Mouse (Mus musculus) frontal cortex, postnatal 36 days (tissue): ENCODE measurements around the gene Anln.

Experiments used
- DNase-seq, 2 experiments: peaks; one replicate each; pipeline ENCODE4 v3.0.0; 2022; ENCODE audit warnings: low spot score in 2 of 2

The Anln gene

GRCm38 (mm10) chr9:22402001-22402400 is 13.0 kb upstream of the Anln start:
- DNase-seq = no peak

- no peak for DNase-seq
Observed at GRCm38 (mm10) chr9:22399021-22399420, 10.0 kb upstream of the Anln start.

GRCm38 (mm10) chr9:22394725-22395124 is 5.7 kb upstream of the Anln start:
- DNase-seq = no peak

- DNase-seq = no peak
Observed at GRCm38 (mm10) chr9:22390390-22390789, 1.4 kb upstream of the Anln start.

- no peak for DNase-seq
Observed at GRCm38 (mm10) chr9:22389736-22390245, 803 bp upstream of the Anln start.

DNA sequence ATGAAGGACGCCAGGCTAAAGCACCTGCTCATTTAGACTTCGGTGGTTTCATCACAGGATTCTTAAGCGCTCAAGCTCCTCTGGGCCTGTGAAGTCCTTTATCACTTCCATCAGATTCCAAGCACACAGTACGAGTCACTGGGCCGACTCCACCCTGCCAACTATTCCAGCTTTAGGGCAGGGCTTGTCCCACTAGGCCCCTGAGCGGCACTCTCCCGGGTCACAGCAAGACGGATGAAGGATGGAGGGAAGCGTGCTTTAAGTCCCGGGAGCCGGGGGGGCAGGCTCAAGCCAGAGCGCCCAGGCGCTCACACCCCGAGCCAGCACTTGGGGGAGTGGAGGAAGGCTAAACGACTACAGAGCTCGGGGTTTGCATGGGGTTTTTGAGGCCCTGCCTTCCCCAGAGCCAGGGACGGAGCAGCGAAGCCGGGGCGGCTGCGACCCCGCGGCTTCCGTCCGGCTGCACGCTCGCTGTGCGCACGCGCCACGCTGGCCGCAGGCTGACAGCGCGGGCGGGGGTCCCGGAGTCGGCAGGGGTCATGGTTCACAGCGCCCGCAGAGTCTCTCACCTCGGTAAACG is 497 bp downstream of the Anln start:
- DNase-seq = no peak

- DNase-seq = no peak
Observed at GRCm38 (mm10) chr9:22387901-22388300, 1.1 kb downstream of the Anln start.

GRCm38 (mm10) chr9:22385890-22386289 is 3.1 kb downstream of the Anln start:
- no peak for DNase-seq

- DNase-seq = peak; percentile 3 to 13
Observed at GRCm38 (mm10) chr9:22376086-22376485, 12.9 kb downstream of the Anln start.

DNA sequence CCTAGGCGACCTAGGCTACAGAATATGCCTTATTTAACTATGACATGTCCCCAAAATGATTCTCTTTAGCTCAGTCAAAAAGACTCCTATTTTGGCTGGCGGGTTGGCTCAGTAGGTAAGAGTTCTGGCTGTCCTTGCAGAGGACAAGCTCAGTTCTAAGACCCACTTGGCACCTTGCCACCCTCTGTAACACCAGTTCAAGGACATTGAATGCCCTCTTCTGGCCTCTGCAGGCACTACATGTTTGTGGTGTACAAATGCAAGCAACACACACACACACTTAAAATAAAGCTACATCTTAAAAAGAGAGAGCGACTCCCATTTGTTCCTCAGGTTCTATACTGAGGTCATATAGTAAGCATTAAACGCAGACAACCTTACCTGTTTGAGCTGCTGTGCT is 16.2 kb downstream of the Anln start:
- DNase-seq = no peak

- peak; percentile 3 to 8 for DNase-seq
Observed at GRCm38 (mm10) chr9:22368030-22368429, 21.0 kb downstream of the Anln start.

- DNase-seq = peak in 1 of 2 experiments; percentile 2
Observed at GRCm38 (mm10) chr9:22366621-22367020, 22.4 kb downstream of the Anln start.

DNA sequence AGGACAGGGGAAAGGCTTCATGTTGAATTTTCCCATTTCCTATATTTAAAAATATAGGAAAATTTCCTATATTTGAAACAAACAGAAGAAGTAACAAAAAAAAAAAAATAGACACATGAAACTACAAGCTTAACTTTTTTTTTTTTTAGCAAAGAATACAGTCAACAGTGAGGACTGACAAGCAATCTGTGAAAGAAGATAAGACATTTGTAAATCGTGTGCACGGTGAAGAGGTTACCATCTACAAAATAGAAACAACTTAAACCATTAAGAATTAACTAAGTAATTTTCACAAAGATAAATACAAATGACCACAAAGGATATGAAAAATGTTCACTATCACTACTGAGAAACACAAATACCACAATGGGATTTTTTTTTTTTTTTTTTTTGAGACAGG is 22.8 kb downstream of the Anln start:
- DNase-seq = no peak

DNA sequence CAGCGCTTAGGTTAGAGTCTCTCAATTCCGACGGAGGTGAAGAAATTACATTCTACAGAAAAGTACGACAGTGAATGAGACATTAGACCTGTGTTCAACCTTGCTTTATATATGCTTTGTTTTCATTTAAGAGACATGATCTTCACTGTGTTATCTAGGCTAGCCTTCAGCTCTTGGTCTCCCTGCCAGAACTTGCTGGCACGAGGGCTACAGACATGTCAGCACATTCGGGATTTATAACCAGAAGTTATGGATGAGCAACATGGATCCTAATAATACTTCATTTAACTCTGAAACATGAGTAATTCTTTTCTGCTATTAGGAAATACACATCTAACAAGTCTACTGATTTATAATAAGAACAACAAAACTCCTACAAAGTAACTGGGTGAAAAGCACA is 28.1 kb downstream of the Anln start:
- no peak for DNase-seq

- DNase-seq = no peak
Observed at GRCm38 (mm10) chr9:22355919-22356318, 33.1 kb downstream of the Anln start.

GRCm38 (mm10) chr9:22353901-22354300 is 35.1 kb downstream of the Anln start:
- no peak for DNase-seq

DNA sequence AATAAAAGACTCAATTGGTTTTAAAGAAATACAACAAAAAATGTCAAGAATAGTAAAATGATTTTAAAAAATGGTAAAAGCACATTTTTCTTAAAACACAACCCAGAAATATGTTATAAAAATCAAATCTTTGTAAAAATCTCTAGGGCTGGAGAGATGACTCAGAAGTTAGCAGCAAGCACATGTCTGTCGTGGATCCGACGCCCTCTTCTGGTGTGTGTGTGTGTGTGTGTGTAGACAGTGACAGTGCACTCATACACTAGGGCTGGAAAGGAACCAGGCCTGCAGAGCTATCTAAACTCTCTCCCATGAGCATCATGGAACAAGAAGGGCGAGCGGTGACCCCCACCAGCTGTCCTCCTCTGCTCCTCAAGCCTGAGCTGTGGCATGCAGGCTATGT is 35.5 kb downstream of the Anln start:
- no peak for DNase-seq

DNA sequence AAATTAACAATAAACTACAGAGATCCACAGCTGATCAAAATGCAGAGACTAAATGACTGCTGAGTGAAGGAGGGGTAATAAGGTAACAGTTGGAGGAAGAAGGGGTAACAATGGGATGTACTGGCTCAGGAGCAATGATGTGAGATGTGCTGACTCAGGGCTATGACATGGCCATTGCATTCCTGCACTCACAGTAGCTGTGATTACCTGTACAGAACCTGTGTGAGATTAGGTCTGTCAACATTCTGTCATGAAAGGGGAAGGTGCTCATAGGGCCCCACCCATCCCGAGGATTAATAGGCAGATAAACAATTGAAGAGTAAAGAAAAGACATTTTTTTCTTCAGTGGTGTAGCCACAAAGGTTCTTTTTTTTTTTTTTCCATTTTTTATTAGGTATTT is 48.7 kb downstream of the Anln start:
- DNase-seq = no peak

- DNase-seq = no peak
Observed at GRCm38 (mm10) chr9:22337217-22337616, 51.8 kb downstream of the Anln start.

GRCm38 (mm10) chr9:22327475-22328387 is 61.3 kb downstream of the Anln start:
- DNase-seq = peak; percentile 72 to 78

DNA sequence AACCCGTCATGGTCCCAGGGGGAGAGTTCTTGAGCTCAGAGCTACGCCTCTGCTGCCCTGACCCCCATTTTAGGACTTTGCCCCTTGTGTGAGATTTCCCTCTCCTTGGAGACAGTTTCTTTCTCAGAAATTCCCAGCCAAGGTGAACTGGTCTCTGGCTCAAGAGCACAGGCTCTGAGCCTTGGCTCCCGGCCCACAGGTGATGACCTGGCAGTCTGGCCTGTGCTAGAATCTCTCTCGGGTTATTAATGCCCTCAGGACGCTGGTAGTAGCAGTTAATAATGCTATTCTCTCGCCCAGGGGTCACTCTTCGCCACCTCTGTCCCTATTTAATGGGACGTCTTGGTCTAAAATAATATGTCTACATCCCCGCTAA is 61.9 kb downstream of the Anln start:
- DNase-seq = no peak

- no peak for DNase-seq
Observed at GRCm38 (mm10) chr9:22324579-22324978, 64.4 kb downstream of the Anln start.
